Comparison of ENCODE assay signal across 17 mouse cellular contexts in genomic region chr2:168548008-168548407, GRCm38 (mm10).
"Had no signal": no experiment of that assay in that cellular context is flagged by ENCODE, and none has a peak within 500 bp of the region (broad histone marks: within the 10 kb centered on the region; RNA-seq: fewer than 3 reads in every experiment).

No protein-coding gene starts in this region.

- H3K9ac ChIP-seq: liver, embryonic 15.5 days; midbrain, embryonic 15.5 days; neural tube, embryonic 13.5 days; stomach, embryonic 15.5 days had no signal

- H3K27me3 ChIP-seq: neural tube, embryonic 13.5 days; stomach, embryonic 15.5 days had no signal

- H3K27ac ChIP-seq: liver, embryonic 15.5 days; midbrain, embryonic 10.5 days; midbrain, embryonic 15.5 days; neural tube, embryonic 13.5 days; stomach, embryonic 15.5 days had no signal

- H3K36me3 ChIP-seq: limb, embryonic 13.5 days; liver, embryonic 15.5 days; midbrain, embryonic 10.5 days; midbrain, embryonic 15.5 days; neural tube, embryonic 13.5 days; stomach, embryonic 15.5 days had no signal

- H3K4me2 ChIP-seq: liver, embryonic 11.5 days; liver, embryonic 15.5 days; midbrain, embryonic 15.5 days; neural tube, embryonic 13.5 days; stomach, embryonic 15.5 days had no signal

- H3K9me3 ChIP-seq: limb, embryonic 13.5 days; liver, embryonic 15.5 days; midbrain, embryonic 10.5 days; midbrain, embryonic 15.5 days; neural tube, embryonic 13.5 days; stomach, embryonic 15.5 days had no signal

- H3K4me3 ChIP-seq: limb, embryonic 13.5 days; liver, embryonic 15.5 days; midbrain, embryonic 10.5 days; midbrain, embryonic 15.5 days; neural tube, embryonic 13.5 days; stomach, embryonic 15.5 days had no signal

- ATAC-seq: lung, postnatal 0 days; midbrain, embryonic 15.5 days had no signal

- DNase-seq: kidney, postnatal 25 days; layer of hippocampus, adult 9-11 months; lung, adult 2 months; lung, postnatal 36 days; retina, postnatal 1 day; right cerebral cortex, postnatal 4 days; spleen, adult 18-20 months; thymus, adult 2 months; thymus, postnatal 36 days had no signal
